Comparison of ENCODE assay signal across 14 mouse cellular contexts in the genomic region with DNA sequence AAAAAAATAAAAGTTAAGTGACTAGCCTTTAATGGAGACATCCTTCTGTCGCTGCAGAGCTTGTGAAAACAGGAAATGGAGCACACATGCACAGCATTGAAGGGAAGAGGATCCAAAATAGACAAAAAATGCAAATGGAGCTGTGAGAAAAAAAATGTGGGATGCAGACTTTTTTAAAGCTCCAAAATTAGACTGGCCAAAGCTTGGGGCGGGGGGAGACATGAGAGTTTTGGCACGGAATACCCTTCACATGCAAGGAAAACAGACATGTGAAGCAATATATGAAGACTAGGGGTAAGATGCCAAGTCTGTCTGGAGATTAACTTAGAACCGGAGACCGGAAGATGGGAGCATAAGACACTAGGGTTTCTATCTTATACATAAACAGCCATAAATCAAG.
"Had no signal": no experiment of that assay in that cellular context is flagged by ENCODE, and none has a peak within 500 bp of the region (broad histone marks: within the 10 kb centered on the region; RNA-seq: fewer than 3 reads in every experiment).

No protein-coding gene starts in this region.

- H3K4me1 ChIP-seq: neural tube, embryonic 15.5 days had no signal

- H3K27ac ChIP-seq: limb, embryonic 12.5 days; liver, embryonic 14.5 days; midbrain, embryonic 13.5 days; neural tube, embryonic 15.5 days had no signal

- DNase-seq: kidney, adult 8-10 months; kidney, postnatal 14 days; layer of hippocampus, adult 9-11 months; layer of hippocampus, postnatal 36 days; lung, postnatal 10 days; right cerebral cortex, adult 18-20 months; right cerebral cortex, postnatal 25 days; thymus, postnatal 36 days had no signal

- ATAC-seq: intestine, embryonic 16.5 days; midbrain, embryonic 13.5 days had no signal

- H3K36me3 ChIP-seq: limb, embryonic 12.5 days; midbrain, embryonic 13.5 days; neural tube, embryonic 15.5 days had no signal

- H3K9me3 ChIP-seq: limb, embryonic 12.5 days; midbrain, embryonic 13.5 days; neural tube, embryonic 15.5 days had no signal

- H3K4me3 ChIP-seq: limb, embryonic 12.5 days; midbrain, embryonic 13.5 days; myocyte; neural tube, embryonic 15.5 days had no signal

- H3K4me2 ChIP-seq: limb, embryonic 12.5 days; midbrain, embryonic 13.5 days; neural tube, embryonic 15.5 days had no signal

- H3K9ac ChIP-seq: limb, embryonic 12.5 days; liver, embryonic 14.5 days; midbrain, embryonic 13.5 days; neural tube, embryonic 15.5 days had no signal

- H3K27me3 ChIP-seq: limb, embryonic 12.5 days; midbrain, embryonic 13.5 days; neural tube, embryonic 15.5 days had no signal
